Mouse (Mus musculus): Measurements from ENCODE around the gene C730034F03Rik.

DNA sequence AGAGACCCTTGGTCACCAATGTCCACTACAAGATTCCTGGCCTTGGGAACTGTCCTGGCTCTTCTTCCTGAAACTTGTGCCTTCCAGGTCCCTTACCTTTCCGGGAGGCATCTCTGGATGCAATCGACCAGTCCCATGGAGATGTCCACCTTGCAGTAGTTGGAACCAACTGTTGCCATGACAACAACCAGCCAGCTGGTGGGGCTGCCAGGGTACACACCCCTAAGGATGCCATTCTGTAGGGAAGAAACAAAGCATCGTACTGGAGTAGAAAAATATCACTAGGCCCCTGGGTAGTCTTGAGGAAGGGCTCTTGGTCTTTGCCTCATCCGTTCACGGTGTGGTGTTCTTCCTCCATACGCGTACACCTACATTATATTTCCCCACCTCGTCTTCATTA lies 4.8 kb upstream of the C730034F03Rik start:
- no peak for TF ChIP-seq GATA1 (IDR thresholded peaks at IDR 0.05; ENCODE audit: low read length)
- no peak for TF ChIP-seq TAL1 (IDR thresholded peaks at IDR 0.05; ENCODE audit: low read length)

Measured in erythroblast, embryonic 14.5 days (primary cell).